Mouse (Mus musculus) lung, postnatal 0 days (tissue): ENCODE data around the gene Nabp1.

ENCODE experiments used
- CTCF ChIP-seq: IDR thresholded peaks from 2 replicates; pipeline ENCODE4 v1.5.1; 2016; ENCODE audit warnings: antibody characterized with exemption, mild to moderate bottlenecking
- EP300 ChIP-seq: IDR thresholded peaks from 2 replicates; pipeline ENCODE4 v1.6.1; 2016; ENCODE audit warnings: antibody characterized with exemption, mild to moderate bottlenecking, control low read depth

DNA sequence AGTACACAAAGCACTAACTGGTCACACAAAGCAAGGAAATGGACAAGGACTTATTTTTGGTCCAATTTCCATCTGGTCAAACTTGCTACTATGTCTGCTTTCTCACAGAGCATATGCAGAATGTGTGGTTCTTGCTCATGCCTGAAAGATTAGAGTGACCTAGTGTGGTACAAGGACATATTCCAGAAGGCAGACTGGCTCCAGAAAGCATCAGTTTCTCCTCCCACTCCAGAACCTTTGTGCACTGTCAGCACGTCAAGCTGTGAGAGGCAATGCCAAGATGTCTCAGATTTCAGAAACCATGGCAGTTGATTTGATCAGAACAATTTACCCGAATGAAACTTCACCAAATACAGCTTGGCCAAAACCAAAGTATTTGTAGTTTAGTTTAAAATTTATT, 37.4 kb upstream of the Nabp1 start:
- TF ChIP-seq EP300, result no peak
- TF ChIP-seq CTCF, result no peak
